In the genomic region with DNA sequence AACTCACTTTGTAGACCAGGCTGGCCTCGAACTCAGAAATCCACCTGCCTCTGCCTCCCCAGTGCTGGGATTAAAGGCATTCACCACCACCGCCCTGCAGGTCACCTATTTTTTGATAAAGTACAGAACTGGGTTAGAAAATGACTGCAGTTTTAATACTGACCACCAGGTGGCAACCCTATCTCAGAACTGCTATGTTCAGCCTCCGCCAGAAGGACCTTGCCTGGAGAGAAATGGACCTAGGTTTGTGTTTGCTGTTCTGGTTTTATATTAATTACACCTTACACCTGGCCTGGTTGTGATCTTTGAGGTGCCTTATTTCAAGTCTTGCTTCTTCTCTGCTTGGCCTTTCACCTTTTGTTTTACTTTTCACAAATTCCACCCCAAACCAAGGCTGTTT, we compare ENCODE assay signal across 10 mouse cellular contexts. TPM values are rescaled to one million over a fixed set of nuclear protein-coding genes. Genes with fewer than 3 reads are reported as not detected.
A peak's percentile ranks its signal among the peaks of the same experiment; 100 is the strongest.
DNase-seq lines count a peak whose midpoint lies in the region; ATAC-seq and TF ChIP-seq lines count a peak whose summit lies in the region.
"Had no signal": no experiment of that assay in that cellular context is flagged by ENCODE, and none has a peak within 500 bp of the region (broad histone marks: within the 10 kb centered on the region; RNA-seq: fewer than 3 reads in every experiment).

No protein-coding gene starts in this region.

- no peak overlapping the region for H3K27ac ChIP-seq in liver, embryonic 12.5 days
- no peak overlapping the region for H3K27ac ChIP-seq in left cerebral cortex, adult 2 months
- H3K27ac ChIP-seq in midbrain, embryonic 12.5 days (replicated peaks): no peak overlapping the region
- H3K27ac ChIP-seq in stomach, postnatal 0 days (replicated peaks): no peak overlapping the region
- H3K27ac ChIP-seq: embryonic facial prominence, embryonic 15.5 days had no signal

- intact Hi-C loops in left cerebral cortex, adult 2 months (cut with DNase I): loop anchor here (1.0 to 2.0 kb wide), 2 partner anchors 133 to 157 kb away; no protein-coding TSS in a partner anchor

- H3K4me1 ChIP-seq in liver, embryonic 12.5 days: no peaks in the 10 kb centered on the region
- H3K4me1 ChIP-seq in midbrain, embryonic 12.5 days: no peaks in the 10 kb centered on the region
- no peaks in the 10 kb centered on the region for H3K4me1 ChIP-seq in stomach, postnatal 0 days (replicated peaks; ENCODE audit: control insufficient read depth, insufficient read depth)
- H3K4me1 ChIP-seq: embryonic facial prominence, embryonic 15.5 days had no signal

- TF ChIP-seq CTCF in left cerebral cortex, adult 2 months (IDR thresholded peaks at IDR 0.05): peak; percentile 87
- peak; percentile 87 for TF ChIP-seq CTCF in stomach, postnatal 0 days (IDR thresholded peaks at IDR 0.05; ENCODE audit: low read depth)

- no peak for ATAC-seq in liver, embryonic 12.5 days
- ATAC-seq in hematopoietic stem cell, adult 5-6 weeks (replicated peaks in 1 of 2; ENCODE audit: insufficient read depth in 1 of 2, low FRiP score in 2 of 2, low TSS enrichment in 1 of 2, low read depth in 1 of 2, poor library complexity in 2 of 2, severe bottlenecking in 2 of 2): peak; percentile 60 to 70; a peak in 3 of 4 replicates
- peak; percentile 44; the same call in 1 of the 2 replicates for ATAC-seq in midbrain, embryonic 12.5 days (ENCODE audit: low FRiP score, low read depth)
- ATAC-seq in stomach, postnatal 0 days (ENCODE audit: low FRiP score, low TSS enrichment): peak; percentile 44; the same call in 1 of the 2 replicates

- H3K27me3 ChIP-seq in liver, embryonic 12.5 days (replicated peaks): peaks cover 42% of the 10 kb centered on the region
- no peaks in the 10 kb centered on the region for H3K27me3 ChIP-seq in midbrain, embryonic 12.5 days
- no peaks in the 10 kb centered on the region for H3K27me3 ChIP-seq in stomach, postnatal 0 days (ENCODE audit: control insufficient read depth, insufficient read depth, low read length)
- H3K27me3 ChIP-seq: embryonic facial prominence, embryonic 15.5 days had no signal

- H3K4me3 ChIP-seq in liver, embryonic 12.5 days: no peak overlapping the region
- H3K4me3 ChIP-seq in left cerebral cortex, adult 2 months: no peak overlapping the region
- H3K4me3 ChIP-seq in midbrain, embryonic 12.5 days: no peak overlapping the region
- no peak overlapping the region for H3K4me3 ChIP-seq in stomach, postnatal 0 days (ENCODE audit: low read depth, low read length)
- H3K4me3 ChIP-seq: embryonic facial prominence, embryonic 15.5 days; myocyte had no signal

- WGBS in liver, embryonic 12.5 days (ENCODE audit: insufficient replicate concordance): 18% methylated on average over 3 of the region's 3 CpGs
- 28% methylated on average over 3 of the region's 3 CpGs for WGBS in midbrain, embryonic 12.5 days
- WGBS in stomach, postnatal 0 days: 16% methylated on average over 3 of the region's 3 CpGs

- no peak overlapping the region for H3K4me2 ChIP-seq in liver, embryonic 12.5 days
- H3K4me2 ChIP-seq in midbrain, embryonic 12.5 days (replicated peaks): no peak overlapping the region
- H3K4me2 ChIP-seq in stomach, postnatal 0 days (replicated peaks; ENCODE audit: low read depth): no peak overlapping the region
- H3K4me2 ChIP-seq: embryonic facial prominence, embryonic 15.5 days had no signal

- 0 out of 2 replicates have a peak, but pooled peaks cover 6% of the 10 kb centered on the region for H3K9me3 ChIP-seq in liver, embryonic 12.5 days (replicated peaks)
- no peaks in the 10 kb centered on the region for H3K9me3 ChIP-seq in midbrain, embryonic 12.5 days
- no peaks in the 10 kb centered on the region for H3K9me3 ChIP-seq in stomach, postnatal 0 days (ENCODE audit: control insufficient read depth, low read length)

- no peak for TF ChIP-seq EP300 in stomach, postnatal 0 days (optimal IDR thresholded peaks at IDR 0.05)

- H3K36me3 ChIP-seq in liver, embryonic 12.5 days: no peaks in the 10 kb centered on the region
- H3K36me3 ChIP-seq in midbrain, embryonic 12.5 days: no peaks in the 10 kb centered on the region
- no peaks in the 10 kb centered on the region for H3K36me3 ChIP-seq in stomach, postnatal 0 days (ENCODE audit: control insufficient read depth, insufficient read depth, low read length)
- H3K36me3 ChIP-seq: embryonic facial prominence, embryonic 15.5 days had no signal

- peak; percentile 52 for DNase-seq in liver
- peak; percentile 79 for DNase-seq in adrenal gland, postnatal 10 days
- DNase-seq in embryo, embryonic 11.5 days (ENCODE audit: low read depth, low spot score): peak; percentile 59
- DNase-seq in left cerebral cortex, adult 2 months (ENCODE audit: extremely low spot score in 1 of 2, low spot score in 2 of 2): peak; percentile 61 to 63
- peak; percentile 57 for DNase-seq in stomach, postnatal 0 days (ENCODE audit: low spot score)

- no peak overlapping the region for H3K9ac ChIP-seq in liver, embryonic 12.5 days
- H3K9ac ChIP-seq in midbrain, embryonic 12.5 days (replicated peaks): no peak overlapping the region
- no peak overlapping the region for H3K9ac ChIP-seq in stomach, postnatal 0 days (ENCODE audit: low read length)
- H3K9ac ChIP-seq: embryonic facial prominence, embryonic 15.5 days had no signal

RNA-seq across cellular contexts. Expression of a gene that starts 12.7 kb away (rescaled TPM):
- polyA plus RNA-seq in liver, embryonic 12.5 days (2016; fragmentation: Nextera tagmentation; extraction: Ambion mirVana): not detected in 2 replicates
- under 1 TPM in 1 of 2 experiments, not detected in 1; 0.42 TPM for total RNA-seq in adrenal gland, postnatal 10 days (2021)
- total RNA-seq in hematopoietic stem cell, adult 5-6 weeks (2017): not detected in 2 replicates
- not detected for total RNA-seq in left cerebral cortex, adult 2 months (2021)
- not detected in 2 replicates for polyA plus RNA-seq in midbrain, embryonic 12.5 days (2016; fragmentation: Nextera tagmentation; extraction: Ambion mirVana)
- 20.2 and 24.1 TPM in 2 replicates for polyA plus RNA-seq in stomach, postnatal 0 days (2015; fragmentation: Nextera tagmentation; extraction: Ambion mirVana)

RNA-seq across cellular contexts. Expression of a gene that starts 34.9 kb away (rescaled TPM):
- polyA plus RNA-seq in liver, embryonic 12.5 days (2016; fragmentation: Nextera tagmentation; extraction: Ambion mirVana): 7.4 and 8.4 TPM in 2 replicates
- total RNA-seq in adrenal gland, postnatal 10 days (2021): 10 to 100 TPM in 1 of 2 experiments, 1 to 10 TPM in 1; 9.0 to 12.1 TPM
- total RNA-seq in hematopoietic stem cell, adult 5-6 weeks (2017): 21.8 and 22.6 TPM in 2 replicates
- total RNA-seq in left cerebral cortex, adult 2 months (2021): 10 to 100 TPM; 22.0 to 23.5 TPM
- 24.3 and 25.5 TPM in 2 replicates for polyA plus RNA-seq in midbrain, embryonic 12.5 days (2016; fragmentation: Nextera tagmentation; extraction: Ambion mirVana)
- polyA plus RNA-seq in stomach, postnatal 0 days (2015; fragmentation: Nextera tagmentation; extraction: Ambion mirVana): 10.5 and 10.9 TPM in 2 replicates

RNA-seq across cellular contexts. Expression of a gene that starts 47.9 kb away (rescaled TPM):
- 0.11 and 0.12 TPM in 2 replicates for polyA plus RNA-seq in liver, embryonic 12.5 days (2016; fragmentation: Nextera tagmentation; extraction: Ambion mirVana)
- total RNA-seq in adrenal gland, postnatal 10 days (2021): 10 to 100 TPM; 20.4 to 23.4 TPM
- total RNA-seq in hematopoietic stem cell, adult 5-6 weeks (2017): 3.3 and 4.1 TPM in 2 replicates
- total RNA-seq in left cerebral cortex, adult 2 months (2021): 10 to 100 TPM; 10.1 to 10.8 TPM
- polyA plus RNA-seq in midbrain, embryonic 12.5 days (2016; fragmentation: Nextera tagmentation; extraction: Ambion mirVana): 0.41 and 0.46 TPM in 2 replicates
- 5.3 and 5.6 TPM in 2 replicates for polyA plus RNA-seq in stomach, postnatal 0 days (2015; fragmentation: Nextera tagmentation; extraction: Ambion mirVana)
